Mouse (Mus musculus): ENCODE data around the gene Slc6a1. TPM values are rescaled to one million over a fixed set of nuclear protein-coding genes. Genes with fewer than 3 reads are reported as not detected.

Gene Slc6a1
- total RNA-seq, 2 experiments from 2014 or later, result not detected

- no peak for ATAC-seq (replicated peaks; ENCODE audit: poor library complexity, severe bottlenecking)
Measured at GRCm38 (mm10) chr6:114285424-114285823, 3.0 kb downstream of the Slc6a1 start.

GRCm38 (mm10) chr6:114289106-114289505 is 6.7 kb downstream of the Slc6a1 start:
- no peak for ATAC-seq (replicated peaks; ENCODE audit: poor library complexity, severe bottlenecking)

GRCm38 (mm10) chr6:114290184-114290583 is 7.7 kb downstream of the Slc6a1 start:
- ATAC-seq (replicated peaks; ENCODE audit: poor library complexity, severe bottlenecking), result no peak

DNA sequence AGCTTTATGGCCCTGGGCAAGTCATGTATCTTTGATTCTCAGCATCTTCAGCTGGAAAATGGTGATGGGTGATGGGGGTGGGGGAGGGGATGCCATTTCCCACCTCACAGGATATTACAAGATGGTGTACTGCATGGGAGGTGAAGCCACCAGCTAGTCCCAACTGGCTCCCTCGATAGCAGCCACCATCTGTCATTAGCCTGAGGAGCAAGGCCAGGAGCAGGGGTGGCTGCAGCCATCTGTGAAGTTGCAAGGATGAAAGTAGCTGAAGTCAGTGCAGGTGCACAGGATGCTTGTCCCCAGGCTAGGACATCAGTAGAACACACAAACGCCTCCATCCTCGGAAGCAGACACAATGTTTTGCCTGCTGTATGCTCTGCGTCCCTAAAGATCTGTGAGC is 8.5 kb downstream of the Slc6a1 start:
- no peak for ATAC-seq (replicated peaks; ENCODE audit: poor library complexity, severe bottlenecking)

GRCm38 (mm10) chr6:114291396-114291795 is 9.0 kb downstream of the Slc6a1 start:
- ATAC-seq (replicated peaks; ENCODE audit: poor library complexity, severe bottlenecking), result no peak

DNA sequence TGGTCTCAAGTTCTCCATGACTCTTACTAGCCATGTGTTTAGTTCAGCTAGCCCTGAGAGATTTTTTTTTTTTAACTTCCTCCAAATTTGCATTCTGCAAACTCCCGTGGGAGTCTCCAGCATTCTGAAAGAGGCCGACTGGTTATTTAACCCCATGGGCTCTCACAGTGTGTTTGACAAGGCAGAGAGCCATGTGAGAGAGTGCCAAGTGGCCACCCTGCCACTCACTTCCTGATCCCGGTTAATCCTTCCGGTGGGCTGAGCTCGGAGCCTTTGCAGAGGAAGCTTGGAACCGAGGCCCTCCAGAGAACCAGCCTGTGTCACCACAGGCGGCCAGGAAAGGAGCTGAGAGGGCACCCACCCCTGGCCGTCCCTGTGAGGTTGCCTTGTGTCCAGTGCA is 11.1 kb downstream of the Slc6a1 start:
- ATAC-seq (replicated peaks; ENCODE audit: poor library complexity, severe bottlenecking), result no peak

DNA sequence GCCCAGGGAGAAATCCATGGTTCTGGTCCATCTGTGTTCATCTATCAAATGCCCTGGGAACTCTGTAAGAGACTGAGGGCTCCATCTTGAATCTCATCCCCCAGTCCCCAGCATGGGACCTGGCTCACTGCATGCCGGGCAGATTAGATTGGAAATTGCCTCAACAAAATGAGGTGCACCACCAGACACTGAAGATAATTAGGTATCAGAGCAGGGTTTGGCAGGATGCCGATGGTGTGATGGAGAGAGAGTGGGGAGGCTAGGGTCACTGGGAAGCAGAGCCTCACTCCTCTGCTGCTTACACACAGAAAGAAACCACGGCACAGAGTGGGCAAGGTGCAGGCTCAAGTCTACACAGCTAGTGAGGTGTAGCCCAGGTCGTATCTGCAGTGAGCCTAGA is 12.7 kb downstream of the Slc6a1 start:
- ATAC-seq (replicated peaks; ENCODE audit: poor library complexity, severe bottlenecking), result no peak

DNA sequence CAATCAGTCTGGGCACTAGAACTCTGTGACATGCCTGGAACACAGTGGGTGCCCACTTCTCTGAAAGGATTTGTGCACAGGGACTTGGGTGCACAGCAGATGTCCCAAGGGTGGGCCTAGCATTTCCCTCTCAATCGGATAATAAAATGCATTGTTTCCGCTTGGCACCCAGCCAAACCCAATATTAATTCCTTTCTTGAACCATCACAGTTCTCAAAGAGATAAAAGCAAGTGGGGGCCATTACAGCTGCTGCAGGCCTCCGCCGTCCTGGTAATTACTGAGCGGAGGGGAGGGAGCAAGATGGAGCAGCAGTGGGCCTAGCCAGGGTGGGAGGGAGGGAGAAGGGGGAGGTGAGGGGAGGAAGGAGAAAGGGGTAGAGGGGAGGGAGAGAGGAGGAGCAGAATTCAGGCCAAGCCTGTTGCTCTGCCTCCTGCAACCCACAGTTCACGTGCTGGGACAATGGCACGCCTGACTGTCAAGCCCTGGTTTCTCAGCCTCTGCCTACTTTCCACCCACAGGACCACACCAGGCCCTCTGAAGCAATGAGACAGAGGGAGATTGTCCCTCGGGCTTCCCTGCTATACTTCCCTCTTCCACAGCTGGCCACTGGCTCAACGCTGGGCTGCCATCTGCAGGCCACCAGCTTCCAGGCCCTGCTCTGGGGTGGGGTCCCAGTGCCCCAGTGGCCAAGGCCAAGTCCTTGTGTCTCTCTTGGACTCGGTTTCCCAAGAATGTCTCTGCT is 15.0 kb downstream of the Slc6a1 start:
- ATAC-seq (replicated peaks; ENCODE audit: poor library complexity, severe bottlenecking), result no peak

- no peak for ATAC-seq (replicated peaks; ENCODE audit: poor library complexity, severe bottlenecking)
Measured at GRCm38 (mm10) chr6:114299699-114300098, 17.3 kb downstream of the Slc6a1 start.

GRCm38 (mm10) chr6:114300737-114301136 is 18.3 kb downstream of the Slc6a1 start:
- ATAC-seq (replicated peaks; ENCODE audit: poor library complexity, severe bottlenecking), result no peak

DNA sequence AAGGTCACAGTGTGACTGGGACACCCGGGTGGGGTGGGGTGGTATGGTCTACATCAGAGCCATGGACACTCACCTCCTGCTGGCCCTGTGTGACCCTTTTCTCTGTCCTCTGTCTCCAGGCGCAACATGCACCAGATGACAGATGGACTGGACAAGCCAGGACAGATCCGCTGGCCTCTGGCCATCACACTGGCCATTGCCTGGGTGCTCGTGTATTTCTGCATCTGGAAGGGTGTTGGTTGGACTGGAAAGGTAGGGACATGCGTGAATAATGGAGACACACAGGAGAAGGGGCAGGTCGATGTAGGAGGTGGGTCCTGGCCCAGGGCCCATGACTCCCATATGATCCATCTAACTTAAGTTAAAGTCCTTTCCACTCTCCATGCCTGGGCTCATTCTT is 22.2 kb downstream of the Slc6a1 start:
- no peak for ATAC-seq (replicated peaks; ENCODE audit: poor library complexity, severe bottlenecking)

DNA sequence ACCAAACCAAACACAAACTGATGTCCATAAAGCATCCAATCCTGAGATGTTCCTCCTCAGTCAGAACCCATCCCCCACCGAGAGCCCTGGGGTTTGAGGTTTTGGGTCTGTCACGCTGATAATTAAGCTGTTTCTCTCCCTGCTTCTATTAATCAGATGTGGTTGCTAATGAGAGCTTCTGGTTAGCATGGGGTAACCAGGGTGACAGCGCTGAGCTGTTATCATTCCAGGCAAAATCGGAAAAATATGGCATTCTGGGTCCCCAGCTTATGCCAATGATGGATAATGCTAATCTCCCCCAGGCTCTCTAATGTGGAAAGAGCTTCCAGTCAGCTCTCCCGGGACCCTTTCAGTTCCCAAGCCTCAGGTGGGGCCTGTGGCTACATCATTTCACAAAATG is 38.1 kb downstream of the Slc6a1 start:
- ATAC-seq (replicated peaks; ENCODE audit: poor library complexity, severe bottlenecking), result no peak

- no peak for ATAC-seq (replicated peaks; ENCODE audit: poor library complexity, severe bottlenecking)
Measured at GRCm38 (mm10) chr6:114321146-114321545, 38.7 kb downstream of the Slc6a1 start.

DNA sequence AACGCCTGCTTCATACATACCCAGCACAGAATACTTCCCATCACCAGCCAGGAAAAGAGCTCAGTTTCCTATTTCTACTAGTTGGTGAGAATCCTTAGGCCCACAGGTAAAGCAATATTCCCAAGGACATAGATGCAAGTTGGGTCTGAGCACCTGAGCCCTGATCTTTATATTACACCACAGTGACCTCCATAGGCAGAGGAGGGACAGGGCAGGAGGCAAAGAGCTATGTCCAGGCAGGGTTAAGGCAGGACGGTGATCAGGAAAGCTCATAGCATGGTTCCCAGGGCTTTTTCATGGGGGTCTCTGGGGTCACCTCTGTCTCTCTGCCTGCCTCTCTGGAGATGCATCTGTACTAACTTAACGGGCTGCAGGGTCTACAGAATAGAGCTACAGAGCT is 40.5 kb downstream of the Slc6a1 start:
- no peak for ATAC-seq (replicated peaks; ENCODE audit: poor library complexity, severe bottlenecking)

DNA sequence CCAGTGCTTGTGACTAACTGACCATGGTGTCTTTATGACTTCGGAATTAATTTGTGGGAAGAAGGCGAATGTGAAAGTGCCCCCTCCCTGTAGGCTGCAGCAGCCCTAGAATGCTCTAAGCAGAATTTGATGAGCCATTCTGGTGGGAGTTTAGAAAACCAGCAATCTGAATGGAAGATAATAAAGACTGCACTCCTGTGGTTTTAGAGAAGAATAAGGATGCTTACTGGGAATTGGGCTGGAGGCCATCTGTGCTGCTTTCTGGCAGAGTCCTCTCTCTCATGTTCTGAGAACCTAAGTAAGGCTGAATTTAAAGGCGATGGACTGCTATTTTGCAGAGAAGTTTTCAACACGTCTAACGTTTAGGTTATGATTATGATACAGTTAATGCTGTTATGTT is 42.4 kb downstream of the Slc6a1 start:
- ATAC-seq (replicated peaks; ENCODE audit: poor library complexity, severe bottlenecking), result no peak

DNA sequence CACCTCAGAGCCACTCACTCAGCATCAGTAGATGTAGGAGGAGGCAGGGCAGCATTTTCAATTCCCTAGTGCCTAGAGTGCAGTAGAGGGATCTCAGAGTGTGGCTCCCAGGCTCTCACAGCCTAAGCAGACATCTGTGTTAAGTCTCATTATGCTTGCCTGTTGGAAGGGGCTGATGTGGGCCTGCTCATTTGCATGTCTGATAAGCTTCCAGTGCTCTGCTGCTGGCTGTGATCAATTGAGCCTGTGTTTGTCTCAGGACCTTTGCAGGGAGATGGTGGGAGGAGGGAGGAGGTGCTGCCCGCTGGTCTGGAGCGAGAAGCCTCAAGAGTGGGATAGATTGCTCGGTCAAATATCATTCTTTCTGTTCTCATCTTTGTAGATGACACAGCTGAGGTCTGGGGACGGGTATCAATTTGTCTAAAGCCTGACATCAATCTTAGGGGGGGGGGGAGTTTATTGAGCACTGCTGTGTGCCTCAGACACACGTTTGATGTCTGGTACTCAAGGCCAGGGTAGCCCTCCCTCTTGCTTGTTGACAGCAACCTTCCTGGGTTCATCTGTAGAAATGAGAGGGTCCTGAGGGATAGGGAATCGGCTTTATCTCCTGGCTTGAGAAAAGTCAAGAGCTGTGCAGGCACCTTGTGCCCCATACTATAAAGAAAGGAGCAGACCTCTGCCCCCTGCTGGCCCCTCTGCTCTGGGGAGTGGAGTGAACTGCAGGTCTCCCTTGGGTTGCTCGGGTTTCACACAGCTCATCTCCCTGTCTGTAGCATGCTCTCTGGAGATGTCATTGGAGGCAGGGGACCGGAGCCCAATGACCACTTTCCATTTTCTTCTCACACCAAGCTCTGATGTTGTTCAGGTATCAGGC is 47.4 kb downstream of the Slc6a1 start:
- no peak for ATAC-seq (replicated peaks; ENCODE audit: poor library complexity, severe bottlenecking)

DNA sequence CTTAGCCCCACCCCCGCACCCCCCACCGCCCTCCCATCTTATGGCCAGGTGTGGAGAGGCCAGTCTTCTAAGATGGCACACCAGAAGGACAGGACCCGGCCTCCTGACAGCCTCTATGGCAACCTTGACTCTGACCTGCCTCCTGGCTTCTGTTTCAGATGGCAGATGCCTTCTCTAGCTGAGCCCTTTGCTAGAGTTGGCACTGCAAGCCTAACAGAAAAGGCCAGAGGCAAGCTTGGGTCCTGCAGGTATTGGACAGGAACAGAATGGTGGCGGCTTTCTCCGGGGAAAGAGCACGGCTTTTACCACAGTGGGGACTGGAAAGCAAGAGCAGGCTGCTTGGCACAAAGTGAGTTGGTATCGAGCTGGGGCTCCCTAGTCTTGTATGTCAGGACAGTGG is 49.5 kb downstream of the Slc6a1 start:
- ATAC-seq (replicated peaks; ENCODE audit: poor library complexity, severe bottlenecking), result no peak

- no peak for ATAC-seq (replicated peaks; ENCODE audit: poor library complexity, severe bottlenecking)
Measured at GRCm38 (mm10) chr6:114336128-114336943, 53.9 kb downstream of the Slc6a1 start.

- no peak for ATAC-seq (replicated peaks; ENCODE audit: poor library complexity, severe bottlenecking)
Measured at GRCm38 (mm10) chr6:114336944-114337215, 54.4 kb downstream of the Slc6a1 start.

- ATAC-seq (replicated peaks; ENCODE audit: poor library complexity, severe bottlenecking), result peak; percentile 56
Measured at GRCm38 (mm10) chr6:114341381-114341780, 58.9 kb downstream of the Slc6a1 start.

DNA sequence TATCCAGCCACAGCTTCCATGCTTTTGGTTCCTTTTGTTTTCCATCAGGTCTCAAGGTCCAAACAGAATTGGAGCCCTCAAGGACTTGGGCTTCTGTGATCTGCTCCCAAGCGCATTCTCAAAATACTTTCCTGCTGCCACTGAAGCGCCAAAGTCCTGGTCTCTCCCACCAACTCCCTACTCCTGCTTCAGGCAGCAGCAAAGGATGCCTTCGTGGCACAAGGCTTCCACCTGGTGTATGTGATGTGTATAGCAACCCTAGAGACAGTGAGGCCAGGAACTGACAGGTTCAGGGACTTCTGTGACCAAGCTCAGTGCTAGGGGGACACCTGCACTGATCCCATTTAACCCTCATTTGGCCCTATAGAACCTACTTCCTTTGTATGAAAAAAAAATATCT is 61.3 kb downstream of the Slc6a1 start:
- ATAC-seq (replicated peaks; ENCODE audit: poor library complexity, severe bottlenecking), result no peak
